Mouse (Mus musculus): ENCODE data around the gene Dab1. TPM values are rescaled to one million over a fixed set of nuclear protein-coding genes. Genes with fewer than 3 reads are reported as not detected.

The Dab1 gene
- polyA plus RNA-seq, 1 experiment = not detected

- Histone ChIP-seq H3K4me3 (ENCODE audit: insufficient read depth, low read depth, low read length) (no peak overlapping the region), H3K27ac (ENCODE audit: insufficient read depth, low read depth, low read length) (no peak overlapping the region), H3K4me1 (ENCODE audit: control insufficient read depth, insufficient read depth, low read length) (peaks cover 9% of the 10 kb centered on the region)
- WGBS = 93% methylated on average over 7 of the region's 7 CpGs
- TF ChIP-seq POLR2A (IDR thresholded peaks at IDR 0.05; ENCODE audit: insufficient read depth, low read depth, low read length) = no peak
- no peak for TF ChIP-seq CTCF (IDR thresholded peaks at IDR 0.05; ENCODE audit: insufficient read depth, low read depth, low read length)
Observed at GRCm38 (mm10) chr4:104476841-104477240, 857.7 kb downstream of the Dab1 start.

DNA sequence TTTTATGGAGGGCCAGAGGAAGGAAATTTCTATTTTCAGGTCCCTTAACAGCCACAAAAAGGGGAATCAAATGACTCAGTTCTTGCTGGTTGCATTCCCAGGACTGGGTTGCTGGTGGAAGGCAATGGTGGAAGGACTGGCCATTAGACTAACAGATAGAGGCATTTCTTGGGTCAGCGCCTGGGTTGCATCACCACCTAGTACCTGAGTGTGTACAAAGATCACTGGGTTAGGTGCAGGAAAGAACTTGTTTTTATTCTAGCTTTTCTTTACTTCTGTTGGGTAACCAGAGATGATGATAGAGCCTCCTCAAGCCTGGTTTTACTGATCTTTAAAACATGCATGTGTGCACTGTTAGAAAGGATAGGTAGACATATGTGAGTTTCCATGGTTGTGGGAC, 864.8 kb downstream of the Dab1 start:
- WGBS = 97% methylated on average over 1 of the region's 1 CpGs
- no peak overlapping the region for H3K4me3 ChIP-seq (ENCODE audit: insufficient read depth, low read depth, low read length)
- H3K27ac ChIP-seq (ENCODE audit: insufficient read depth, low read depth, low read length) = no peak overlapping the region
- TF ChIP-seq POLR2A (IDR thresholded peaks at IDR 0.05; ENCODE audit: insufficient read depth, low read depth, low read length) (no peak), CTCF (IDR thresholded peaks at IDR 0.05; ENCODE audit: insufficient read depth, low read depth, low read length) (no peak)
- peaks cover 4% of the 10 kb centered on the region for H3K4me1 ChIP-seq (ENCODE audit: control insufficient read depth, insufficient read depth, low read length)

- 72% methylated on average over 1 of the region's 1 CpGs for WGBS
- H3K27ac ChIP-seq (ENCODE audit: insufficient read depth, low read depth, low read length) = no peak overlapping the region
- no peak for TF ChIP-seq POLR2A (IDR thresholded peaks at IDR 0.05; ENCODE audit: insufficient read depth, low read depth, low read length)
- no peak for TF ChIP-seq CTCF (IDR thresholded peaks at IDR 0.05; ENCODE audit: insufficient read depth, low read depth, low read length)
Observed at GRCm38 (mm10) chr4:104497221-104497620, 878.1 kb downstream of the Dab1 start.

GRCm38 (mm10) chr4:104500112-104500511, 881.0 kb downstream of the Dab1 start:
- no peak overlapping the region for H3K4me3 ChIP-seq (ENCODE audit: insufficient read depth, low read depth, low read length)
- 93% methylated on average over 2 of the region's 2 CpGs for WGBS
- no peak overlapping the region for H3K27ac ChIP-seq (ENCODE audit: insufficient read depth, low read depth, low read length)
- TF ChIP-seq CTCF (IDR thresholded peaks at IDR 0.05; ENCODE audit: insufficient read depth, low read depth, low read length) = no peak
- no peak for TF ChIP-seq POLR2A (IDR thresholded peaks at IDR 0.05; ENCODE audit: insufficient read depth, low read depth, low read length)
- peaks cover 2% of the 10 kb centered on the region; the same call in 1 of the 2 replicates for H3K4me1 ChIP-seq (ENCODE audit: control insufficient read depth, insufficient read depth, low read length)

More at GRCm38 (mm10) chr4:104497221-104497620, 878.1 kb downstream of the Dab1 start:
- Histone ChIP-seq H3K4me3 (ENCODE audit: insufficient read depth, low read depth, low read length) (no peak overlapping the region), H3K4me1 (ENCODE audit: control insufficient read depth, insufficient read depth, low read length) (0 out of 2 replicates have a peak, but pooled peaks cover 2% of the 10 kb centered on the region)

DNA sequence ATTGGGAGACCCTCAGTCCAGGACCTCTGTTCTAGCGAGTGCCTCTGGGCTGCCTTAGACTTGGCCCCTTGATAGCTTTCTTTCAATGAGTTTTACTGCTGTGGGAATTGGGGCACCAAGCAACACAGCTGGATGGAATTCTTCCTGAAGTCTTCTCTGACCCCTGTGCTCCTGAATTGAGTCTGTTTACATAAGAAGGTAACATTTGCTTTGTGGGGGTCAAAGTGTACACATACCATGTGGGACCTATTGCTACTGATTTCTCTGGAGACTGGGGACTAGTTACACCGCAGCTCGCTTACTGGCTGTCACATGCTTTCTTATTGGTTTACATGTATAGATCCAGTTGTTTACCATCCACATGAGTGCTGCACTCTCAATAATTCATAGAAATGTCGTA, 881.5 kb downstream of the Dab1 start:
- Histone ChIP-seq H3K4me3 (ENCODE audit: insufficient read depth, low read depth, low read length) (no peak overlapping the region), H3K4me1 (ENCODE audit: control insufficient read depth, insufficient read depth, low read length) (peaks cover 2% of the 10 kb centered on the region; the same call in 1 of the 2 replicates), H3K27ac (ENCODE audit: insufficient read depth, low read depth, low read length) (no peak overlapping the region)
- 86% methylated on average over 4 of the region's 4 CpGs for WGBS
- TF ChIP-seq POLR2A (IDR thresholded peaks at IDR 0.05; ENCODE audit: insufficient read depth, low read depth, low read length) (no peak), CTCF (IDR thresholded peaks at IDR 0.05; ENCODE audit: insufficient read depth, low read depth, low read length) (no peak)

DNA sequence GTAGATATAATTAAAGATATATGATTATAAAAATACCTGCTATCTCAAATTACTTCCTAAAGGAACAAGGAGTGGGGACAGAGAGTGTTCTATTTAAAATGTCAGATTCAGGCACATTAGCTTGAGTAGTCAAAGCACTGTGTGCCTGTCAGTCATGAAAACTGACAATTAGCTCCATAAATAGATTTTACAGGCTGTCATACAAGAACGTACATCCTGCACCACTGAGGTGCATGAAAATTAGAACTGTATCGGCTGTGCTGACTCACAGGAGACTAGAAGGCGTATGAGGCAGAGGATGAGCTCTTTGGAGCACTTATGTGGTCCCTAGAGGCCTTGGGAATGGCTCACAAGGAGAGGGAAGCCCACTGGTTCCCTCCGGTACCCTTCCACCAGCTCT, 882.1 kb downstream of the Dab1 start:
- H3K4me3 ChIP-seq (ENCODE audit: insufficient read depth, low read depth, low read length) = no peak overlapping the region
- no peak overlapping the region for H3K27ac ChIP-seq (ENCODE audit: insufficient read depth, low read depth, low read length)
- TF ChIP-seq POLR2A (IDR thresholded peaks at IDR 0.05; ENCODE audit: insufficient read depth, low read depth, low read length) = no peak

DNA sequence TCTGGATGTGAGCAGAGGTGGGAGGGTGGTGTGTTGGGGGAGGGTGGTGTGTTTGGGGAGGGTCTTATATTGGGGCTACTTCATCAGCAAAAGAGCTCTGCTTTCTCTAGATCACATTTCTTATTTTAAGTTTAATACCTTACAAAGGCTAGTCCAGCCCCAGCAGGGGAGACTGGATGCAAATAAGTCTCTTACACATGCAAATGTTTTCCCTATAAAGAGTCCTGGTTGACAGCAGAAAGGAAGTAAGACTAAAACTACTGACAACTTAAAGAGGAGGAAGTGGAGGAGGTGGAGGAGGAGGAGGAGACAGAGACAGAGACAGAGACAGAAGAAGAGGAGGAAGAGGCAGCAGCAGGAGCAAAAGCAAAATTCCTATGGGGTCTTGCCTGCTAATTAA, 885.8 kb downstream of the Dab1 start:
- no peak overlapping the region for H3K4me3 ChIP-seq (ENCODE audit: insufficient read depth, low read depth, low read length)
- TF ChIP-seq POLR2A (IDR thresholded peaks at IDR 0.05; ENCODE audit: insufficient read depth, low read depth, low read length) (no peak), CTCF (IDR thresholded peaks at IDR 0.05; ENCODE audit: insufficient read depth, low read depth, low read length) (no peak)
- H3K4me1 ChIP-seq (ENCODE audit: control insufficient read depth, insufficient read depth, low read length) = peaks cover 7% of the 10 kb centered on the region
- H3K27ac ChIP-seq (ENCODE audit: insufficient read depth, low read depth, low read length) = no peak overlapping the region

More for the DNA sequence above, 882.1 kb downstream of the Dab1 start:
- peaks cover 2% of the 10 kb centered on the region; the same call in 1 of the 2 replicates for H3K4me1 ChIP-seq (ENCODE audit: control insufficient read depth, insufficient read depth, low read length)
- 79% methylated on average over 4 of the region's 4 CpGs for WGBS

DNA sequence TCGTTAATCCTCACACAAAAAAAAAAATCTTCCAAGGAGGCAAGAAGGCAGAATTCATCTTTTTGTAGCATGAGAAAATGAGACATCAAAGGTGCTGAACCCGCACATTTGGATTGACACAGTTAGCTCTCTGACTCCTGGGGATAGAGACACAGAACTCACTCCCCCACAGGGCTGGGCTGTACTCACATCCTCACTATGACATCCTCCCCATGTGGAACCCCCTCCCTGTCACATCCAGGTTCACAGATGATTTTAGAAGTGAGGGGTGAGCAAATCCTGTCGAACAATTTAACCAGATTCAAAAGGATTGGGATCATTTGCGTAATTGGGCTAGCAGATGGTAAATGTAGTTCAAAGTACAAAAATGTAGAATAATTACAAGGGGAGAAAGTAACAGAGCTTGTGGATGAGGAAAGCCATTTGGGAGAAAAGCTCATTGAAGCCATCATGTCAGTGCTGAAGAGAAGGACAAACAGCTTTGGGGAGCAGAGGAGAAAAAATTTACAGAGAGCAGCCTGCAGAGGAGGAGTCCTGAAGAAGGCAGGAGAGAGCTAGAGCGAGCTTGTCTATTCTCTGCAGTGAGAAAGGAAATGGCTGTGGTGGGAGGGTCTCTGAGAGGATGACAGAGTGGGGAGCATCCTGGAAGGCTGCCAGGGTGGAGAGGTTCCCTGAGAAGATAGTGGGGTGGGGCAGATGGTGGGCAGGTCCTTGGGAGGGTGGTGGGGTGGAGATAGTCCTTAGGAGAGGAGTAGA, 890.2 kb downstream of the Dab1 start:
- Histone ChIP-seq H3K4me3 (ENCODE audit: insufficient read depth, low read depth, low read length) (no peak overlapping the region), H3K27ac (ENCODE audit: insufficient read depth, low read depth, low read length) (no peak overlapping the region), H3K4me1 (ENCODE audit: control insufficient read depth, insufficient read depth, low read length) (peaks cover 7% of the 10 kb centered on the region)
- WGBS = 65% methylated on average over 5 of the region's 5 CpGs
- TF ChIP-seq CTCF (IDR thresholded peaks at IDR 0.05; ENCODE audit: insufficient read depth, low read depth, low read length) (no peak), POLR2A (IDR thresholded peaks at IDR 0.05; ENCODE audit: insufficient read depth, low read depth, low read length) (no peak)

- Histone ChIP-seq H3K4me1 (ENCODE audit: control insufficient read depth, insufficient read depth, low read length) (peaks cover 7% of the 10 kb centered on the region), H3K27ac (ENCODE audit: insufficient read depth, low read depth, low read length) (no peak overlapping the region), H3K4me3 (ENCODE audit: insufficient read depth, low read depth, low read length) (no peak overlapping the region)
- TF ChIP-seq CTCF (IDR thresholded peaks at IDR 0.05; ENCODE audit: insufficient read depth, low read depth, low read length) = no peak
- TF ChIP-seq POLR2A (IDR thresholded peaks at IDR 0.05; ENCODE audit: insufficient read depth, low read depth, low read length) = no peak
- WGBS = 77% methylated on average over 6 of the region's 6 CpGs
Observed at GRCm38 (mm10) chr4:104511855-104512254, 892.7 kb downstream of the Dab1 start.

Measured in olfactory bulb, adult 2 months (tissue).